Mouse (Mus musculus) hindlimb bud, embryonic 11.5 days (tissue): ENCODE data around the gene Glb1l3.
"Not testable (repeated sequence)": the region's sequence is repeated elsewhere in the genome, so short reads cannot be mapped to it uniquely, and the experiment has no call there.

ENCODE experiments used
- DNase-seq: peaks from one replicate; pipeline ENCODE4 v3.0.0-alpha.2; 2012; ENCODE audit warnings: low read depth, low spot score; ENCODE audit errors: extremely low spot score

Glb1l3 gene

GRCm38 (mm10) chr9:26860751-26861150, at the start of gene Glb1l3:
TSS of gene Glb1l3 (minus strand) at chr9:26860890.
- no peak for DNase-seq

GRCm38 (mm10) chr9:26869856-26870255, 9.2 kb upstream of the Glb1l3 start:
- not testable (repeated sequence) for DNase-seq

- no peak for DNase-seq
Measured at GRCm38 (mm10) chr9:26831089-26831488, 29.6 kb downstream of the Glb1l3 start.

GRCm38 (mm10) chr9:26819942-26820341, 40.7 kb downstream of the Glb1l3 start:
- no peak for DNase-seq

GRCm38 (mm10) chr9:26808735-26809134, 52.0 kb downstream of the Glb1l3 start:
- DNase-seq: no peak

- DNase-seq: peak; percentile 73
Measured at GRCm38 (mm10) chr9:26805935-26806666, 54.6 kb downstream of the Glb1l3 start, which contains the start of gene Glb1l2. TSS of gene Glb1l2 (minus strand) at chr9:26806468.

- no peak for DNase-seq
Measured at GRCm38 (mm10) chr9:26804321-26804720, 56.4 kb downstream of the Glb1l3 start.

GRCm38 (mm10) chr9:26800357-26800756, 60.3 kb downstream of the Glb1l3 start:
- no peak for DNase-seq

GRCm38 (mm10) chr9:26798731-26799130, 62.0 kb downstream of the Glb1l3 start:
- no peak for DNase-seq

- no peak for DNase-seq
Measured at GRCm38 (mm10) chr9:26798205-26798604, 62.5 kb downstream of the Glb1l3 start.

GRCm38 (mm10) chr9:26792829-26793228, 67.9 kb downstream of the Glb1l3 start:
- no peak for DNase-seq

- no peak for DNase-seq
Measured at GRCm38 (mm10) chr9:26783414-26783975, 77.2 kb downstream of the Glb1l3 start.

GRCm38 (mm10) chr9:26778421-26778820, 82.3 kb downstream of the Glb1l3 start:
- DNase-seq: no peak

GRCm38 (mm10) chr9:26776122-26776902, 84.4 kb downstream of the Glb1l3 start:
- DNase-seq: peak; percentile 42

GRCm38 (mm10) chr9:26775700-26776099, 85.0 kb downstream of the Glb1l3 start:
- DNase-seq: no peak

- DNase-seq: no peak
Measured at GRCm38 (mm10) chr9:26768181-26768580, 92.5 kb downstream of the Glb1l3 start.
